Mouse (Mus musculus) 3134 (cell line): Measurements from ENCODE around the gene Vcl.

Source experiments
- DNase-seq: peaks from one replicate; pipeline ENCODE4 v3.0.0-alpha.2; 2011; ENCODE audit warnings: low spot score; ENCODE audit not compliant: insufficient read length; ENCODE audit errors: extremely low read depth

Gene Vcl

GRCm38 (mm10) chr14:20997548-20997947 lies 68.3 kb downstream of the Vcl start:
- DNase-seq = no peak

- no peak for DNase-seq
Measured at GRCm38 (mm10) chr14:20999617-21000016, 70.4 kb downstream of the Vcl start.

- DNase-seq = no peak
Measured at GRCm38 (mm10) chr14:21013800-21014334, 84.7 kb downstream of the Vcl start.

GRCm38 (mm10) chr14:21017871-21018270 lies 88.7 kb downstream of the Vcl start:
- DNase-seq = no peak

- no peak for DNase-seq
Measured at GRCm38 (mm10) chr14:21018977-21019376, 89.8 kb downstream of the Vcl start.

- DNase-seq = no peak
Measured at GRCm38 (mm10) chr14:21020435-21020834, 91.2 kb downstream of the Vcl start.

GRCm38 (mm10) chr14:21027542-21027941 lies 98.3 kb downstream of the Vcl start:
- no peak for DNase-seq

- DNase-seq = no peak
Measured at GRCm38 (mm10) chr14:21029025-21029659, 99.9 kb downstream of the Vcl start.

GRCm38 (mm10) chr14:21031783-21032511 lies 102.7 kb downstream of the Vcl start:
- no peak for DNase-seq

- DNase-seq = no peak
Measured at GRCm38 (mm10) chr14:21034271-21034670, 105.1 kb downstream of the Vcl start.

GRCm38 (mm10) chr14:21034791-21035190 lies 105.6 kb downstream of the Vcl start:
- DNase-seq = no peak

- no peak for DNase-seq
Measured at GRCm38 (mm10) chr14:21039077-21039476, 109.9 kb downstream of the Vcl start.

- DNase-seq = no peak
Measured at GRCm38 (mm10) chr14:21039623-21040022, 110.4 kb downstream of the Vcl start.

GRCm38 (mm10) chr14:21047840-21048239 lies 118.6 kb downstream of the Vcl start:
- DNase-seq = no peak

GRCm38 (mm10) chr14:21048879-21049278 lies 119.7 kb downstream of the Vcl start:
- no peak for DNase-seq

- no peak for DNase-seq
Measured at GRCm38 (mm10) chr14:21050734-21051133, 121.5 kb downstream of the Vcl start.

GRCm38 (mm10) chr14:21051380-21052111 lies 122.3 kb downstream of the Vcl start:
- no peak for DNase-seq

- peak; percentile 98 for DNase-seq
Measured at GRCm38 (mm10) chr14:21052112-21052780, 123.0 kb downstream of the Vcl start, which contains the start of the genes Ap3m1 and Adk. TSS of gene Ap3m1 (minus strand) at chr14:21052508. TSS of gene Adk (plus strand) at chr14:21052574.

GRCm38 (mm10) chr14:21052781-21053130 lies 123.6 kb downstream of the Vcl start:
- no peak for DNase-seq

GRCm38 (mm10) chr14:21053151-21053550 lies 124.0 kb downstream of the Vcl start:
- DNase-seq = no peak

GRCm38 (mm10) chr14:21053586-21053985 lies 124.4 kb downstream of the Vcl start:
- DNase-seq = no peak
